Mouse (Mus musculus) mouse embryonic stem cell (cell line): Measurements from ENCODE around the gene Ap4b1.
"Not testable (repeated sequence)": the region's sequence is repeated elsewhere in the genome, so short reads cannot be mapped to it uniquely, and the experiment has no call there.

ENCODE experiments used
- in situ Hi-C, 2 experiments: fragments of 300-500 bp; cut with MboI; formaldehyde crosslinking; loops; 1 replicate in 1 of 2; 3 replicates in 1 of 2; pipeline ENCODE4 v1.14.3; 2019 to 2020; ENCODE audit warnings: low sequenced_read_pairs in 2 of 2, low pct_unique_long_range_greater_than_20kb in 1 of 2, mixed read lengths in 1 of 2; ENCODE audit not compliant: unreplicated experiment in 1 of 2

Ap4b1 gene

GRCm38 (mm10) chr3:103792111-103792406 lies 17.3 kb upstream of the Ap4b1 start:
- in situ Hi-C loops, result not testable (repeated sequence)

- in situ Hi-C loops, result no loop called here
These were observed 16.8 kb upstream of the Ap4b1 start for GRCm38 (mm10) chr3:103792566-103792965.

GRCm38 (mm10) chr3:103796389-103796788 lies 12.9 kb upstream of the Ap4b1 start:
- in situ Hi-C loops, result no loop called here

GRCm38 (mm10) chr3:103799507-103799906 lies 9.8 kb upstream of the Ap4b1 start:
- in situ Hi-C loops, result no loop called here

- in situ Hi-C loops, result no loop called here
These were observed 7.4 kb upstream of the Ap4b1 start for GRCm38 (mm10) chr3:103801631-103802531.

- in situ Hi-C loops, result no loop called here
These were observed 6.5 kb upstream of the Ap4b1 start for GRCm38 (mm10) chr3:103802861-103803260.

- in situ Hi-C loops, result no loop called here
These were observed 3.6 kb upstream of the Ap4b1 start for GRCm38 (mm10) chr3:103805671-103806070.

- in situ Hi-C loops, result no loop called here
These were observed 455 bp downstream of the Ap4b1 start for GRCm38 (mm10) chr3:103809799-103810150.

GRCm38 (mm10) chr3:103810967-103811366 lies 1.6 kb downstream of the Ap4b1 start:
- in situ Hi-C loops, result no loop called here

- in situ Hi-C loops, result no loop called here
These were observed 18.2 kb downstream of the Ap4b1 start for GRCm38 (mm10) chr3:103827548-103827947.

GRCm38 (mm10) chr3:103829036-103829435 lies 19.7 kb downstream of the Ap4b1 start:
- in situ Hi-C loops, result no loop called here

GRCm38 (mm10) chr3:103830681-103831080 lies 21.4 kb downstream of the Ap4b1 start:
- in situ Hi-C loops, result not testable (repeated sequence)

GRCm38 (mm10) chr3:103831146-103831545 lies 21.8 kb downstream of the Ap4b1 start:
- in situ Hi-C loops, result no loop called here

GRCm38 (mm10) chr3:103832426-103832825 lies 23.1 kb downstream of the Ap4b1 start, which contains the start of gene Bcl2l15:
Bcl2l15 (plus strand) TSS chr3:103832601.
- in situ Hi-C loops, result no loop called here

GRCm38 (mm10) chr3:103834001-103834400 lies 24.7 kb downstream of the Ap4b1 start:
- in situ Hi-C loops, result no loop called here

GRCm38 (mm10) chr3:103835272-103835950 lies 26.1 kb downstream of the Ap4b1 start:
- in situ Hi-C loops, result no loop called here

- in situ Hi-C loops, result no loop called here
These were observed 26.6 kb downstream of the Ap4b1 start for GRCm38 (mm10) chr3:103835951-103836310.

GRCm38 (mm10) chr3:103836453-103836852 lies 27.1 kb downstream of the Ap4b1 start:
- in situ Hi-C loops, result no loop called here

GRCm38 (mm10) chr3:103839711-103840110 lies 30.4 kb downstream of the Ap4b1 start:
- in situ Hi-C loops, result no loop called here

GRCm38 (mm10) chr3:103840195-103840594 lies 30.9 kb downstream of the Ap4b1 start:
- in situ Hi-C loops, result not testable (repeated sequence)
